Mouse (Mus musculus) ES-Bruce4 (cell line): Measurements from ENCODE around the gene Ccdc173. TPM values are rescaled to one million over a fixed set of nuclear protein-coding genes. Genes with fewer than 3 reads are reported as not detected.
A peak's percentile ranks its signal among the peaks of the same experiment; 100 is the strongest.

Source experiments
- H3K27ac ChIP-seq: 2 replicates; pipeline ENCODE4 v1.5.1; 2012; ENCODE audit warnings: low read length, inconsistent platforms; ENCODE audit not compliant: insufficient read depth
- H3K27me3 ChIP-seq: 2 replicates; pipeline ENCODE4 v1.6.1; 2012; ENCODE audit warnings: mild to moderate bottlenecking, low read length, inconsistent platforms; ENCODE audit not compliant: control insufficient read depth, poor library complexity, insufficient read depth, severe bottlenecking
- H3K36me3 ChIP-seq: 2 replicates; pipeline ENCODE4 v1.6.1; 2012; ENCODE audit warnings: inconsistent platforms, mild to moderate bottlenecking, low read length, moderate library complexity; ENCODE audit not compliant: control insufficient read depth, poor library complexity, insufficient read depth, severe bottlenecking
- H3K4me1 ChIP-seq: one replicate; pipeline ENCODE4 v1.8.1; 2011; ENCODE audit warnings: low read length; ENCODE audit not compliant: control insufficient read depth, insufficient read depth
- H3K4me3 ChIP-seq: 2 replicates; pipeline ENCODE4 v1.5.1; 2011; ENCODE audit warnings: low read depth, mild to moderate bottlenecking, low read length
- H3K9ac ChIP-seq: 2 replicates; pipeline ENCODE4 v1.6.1; 2012; ENCODE audit warnings: low read depth, mild to moderate bottlenecking, inconsistent platforms; ENCODE audit not compliant: poor library complexity, severe bottlenecking
- H3K9me3 ChIP-seq: replicated peaks from 2 replicates; pipeline ENCODE4 v1.6.1; 2012; ENCODE audit warnings: mild to moderate bottlenecking, low read length, inconsistent platforms; ENCODE audit not compliant: control insufficient read depth, poor library complexity, insufficient read depth, severe bottlenecking
- CTCF ChIP-seq: IDR thresholded peaks from one replicate; pipeline ENCODE4 v1.8.1; 2011; ENCODE audit warnings: low read depth, low read length
- EP300 ChIP-seq: IDR thresholded peaks from 2 replicates; pipeline ENCODE4 v1.6.1; 2011; ENCODE audit warnings: low read depth, low read length; ENCODE audit not compliant: insufficient read depth
- POLR2A ChIP-seq: IDR thresholded peaks from one replicate; pipeline ENCODE4 v1.8.1; 2011; ENCODE audit warnings: low read length; ENCODE audit not compliant: insufficient read depth
- polyA plus RNA-seq: library from polyadenylated mRNA; stranded (reverse); fragments of >200 nt; gene quantifications from 2 replicates; pipeline ENCODE4 v1.2.4, GENCODE M21; 2011; ENCODE audit warnings: low read depth; ENCODE audit not compliant: missing spikeins, insufficient read depth, insufficient read length

Gene Ccdc173
- polyA plus RNA-seq, 1 experiment, result 3.7 TPM

DNA sequence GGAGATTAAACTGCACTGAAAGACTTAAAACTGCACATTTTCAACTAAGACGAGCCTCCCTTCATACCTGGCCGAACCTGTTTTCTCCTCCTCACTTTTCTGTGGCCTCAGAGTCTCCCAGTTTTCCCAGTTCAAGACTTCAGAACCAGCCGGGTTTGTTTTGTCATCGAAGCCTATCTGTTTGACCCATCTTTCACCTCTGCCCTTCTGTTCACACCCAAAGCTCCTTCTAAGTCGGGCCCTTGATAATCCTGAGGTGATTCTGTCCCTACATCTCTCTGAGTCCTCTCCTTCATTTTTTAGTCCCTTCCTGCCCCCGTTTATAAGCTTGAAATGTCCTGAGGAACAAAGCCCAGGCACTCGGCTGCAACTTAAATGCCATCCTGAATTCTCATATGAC is 38.7 kb upstream of the Ccdc173 start:
- no peak overlapping the region for H3K9ac ChIP-seq
- H3K36me3 ChIP-seq, result no peaks in the 10 kb centered on the region
- H3K4me3 ChIP-seq, result no peak overlapping the region
- no peaks in the 10 kb centered on the region for H3K9me3 ChIP-seq
- H3K27ac ChIP-seq, result no peak overlapping the region
- peaks cover 5% of the 10 kb centered on the region; the same call in 1 of the 2 replicates for H3K27me3 ChIP-seq
- TF ChIP-seq EP300, result no peak
- TF ChIP-seq POLR2A, result no peak
- no peak for TF ChIP-seq CTCF
- H3K4me1 ChIP-seq, result no peaks in the 10 kb centered on the region

GRCm38 (mm10) chr2:69826380-69826779 is 37.0 kb upstream of the Ccdc173 start:
- Histone ChIP-seq H3K27me3 (peaks cover 5% of the 10 kb centered on the region; the same call in 1 of the 2 replicates), H3K36me3 (no peaks in the 10 kb centered on the region), H3K4me3 (no peak overlapping the region), H3K9ac (no peak overlapping the region), H3K9me3 (no peaks in the 10 kb centered on the region), H3K4me1 (no peaks in the 10 kb centered on the region), H3K27ac (no peak overlapping the region)
- TF ChIP-seq POLR2A (no peak), EP300 (no peak), CTCF (no peak)

DNA sequence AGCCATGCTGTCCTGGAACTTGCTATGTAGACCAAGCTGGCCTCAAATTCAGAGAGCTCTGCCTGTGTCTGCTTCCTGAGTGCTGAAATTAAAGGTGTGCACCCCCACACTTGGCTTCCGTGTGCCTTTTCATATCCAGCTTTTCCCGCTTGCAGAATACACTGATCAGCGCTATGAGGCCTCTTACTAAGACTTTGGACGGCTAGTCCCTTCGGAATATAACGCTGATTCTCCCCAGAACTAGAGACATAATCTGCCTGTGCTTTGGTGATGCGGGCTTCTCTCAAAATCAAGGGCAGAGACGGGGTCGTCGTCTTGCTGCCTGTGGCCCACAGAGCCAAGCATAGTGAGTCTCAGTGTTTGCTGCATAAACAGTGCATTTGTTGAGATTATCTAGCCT is 36.5 kb upstream of the Ccdc173 start:
- TF ChIP-seq EP300 (no peak), CTCF (no peak), POLR2A (no peak)
- H3K27me3 ChIP-seq, result peaks cover 5% of the 10 kb centered on the region; the same call in 1 of the 2 replicates

DNA sequence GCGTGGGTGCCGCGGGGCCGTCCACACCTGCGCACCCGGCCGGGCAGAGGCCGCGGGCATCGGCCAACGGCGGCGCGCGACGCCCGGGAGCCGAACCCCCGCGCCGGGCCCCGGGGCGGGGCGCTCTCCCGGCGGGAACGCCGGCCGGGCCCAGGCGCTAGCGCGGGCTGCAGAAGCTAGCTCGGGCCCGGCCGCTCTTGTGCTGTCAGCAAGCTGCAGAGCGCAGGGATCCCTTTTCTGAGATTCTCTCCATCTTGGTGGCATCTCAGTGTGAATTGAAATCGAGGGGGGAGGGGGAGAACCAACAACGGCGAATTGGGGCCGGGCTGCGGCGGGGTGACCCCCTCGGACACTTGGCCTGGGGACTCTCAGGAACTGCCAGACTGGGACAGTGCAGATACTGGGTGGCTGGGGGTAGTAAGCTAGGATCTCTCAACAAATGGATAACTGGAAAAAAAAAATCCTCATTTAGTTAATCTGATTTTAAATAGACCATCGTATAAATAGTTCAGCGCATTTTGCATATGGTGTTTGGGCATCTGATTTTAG is 33.8 kb upstream of the Ccdc173 start:
- Histone ChIP-seq H3K27ac (no peak overlapping the region), H3K4me1 (no peaks in the 10 kb centered on the region)
- TF ChIP-seq CTCF (no peak), EP300 (no peak), POLR2A (no peak)

More for the DNA sequence above, 36.5 kb upstream of the Ccdc173 start:
- no peaks in the 10 kb centered on the region for H3K9me3 ChIP-seq
- H3K4me1 ChIP-seq, result no peaks in the 10 kb centered on the region
- H3K27ac ChIP-seq, result no peak overlapping the region
- no peak overlapping the region for H3K9ac ChIP-seq
- H3K4me3 ChIP-seq, result no peak overlapping the region
- no peaks in the 10 kb centered on the region for H3K36me3 ChIP-seq

GRCm38 (mm10) chr2:69822361-69823128 is 33.2 kb upstream of the Ccdc173 start:
- H3K9ac ChIP-seq, result peak overlapping the region; percentile 95
- no peaks in the 10 kb centered on the region for H3K9me3 ChIP-seq
- peaks cover 6% of the 10 kb centered on the region; the same call in 1 of the 2 replicates for H3K27me3 ChIP-seq
- no peak overlapping the region for H3K27ac ChIP-seq
- H3K36me3 ChIP-seq, result no peaks in the 10 kb centered on the region
- no peaks in the 10 kb centered on the region for H3K4me1 ChIP-seq
- H3K4me3 ChIP-seq, result peak overlapping the region; percentile 59
- TF ChIP-seq EP300 (no peak), CTCF (no peak)

More for the DNA sequence above, 33.8 kb upstream of the Ccdc173 start:
- Histone ChIP-seq H3K36me3 (no peaks in the 10 kb centered on the region), H3K9me3 (no peaks in the 10 kb centered on the region), H3K4me3 (peak overlapping the region; percentile 59), H3K27me3 (peaks cover 6% of the 10 kb centered on the region; the same call in 1 of the 2 replicates), H3K9ac (peak overlapping the region; percentile 95)

- no peak for TF ChIP-seq EP300
- no peak for TF ChIP-seq POLR2A
- TF ChIP-seq CTCF, result no peak
- Histone ChIP-seq H3K27ac (no peak within 1 kb of the TSS), H3K36me3 (no peaks in the 10 kb centered on the region), H3K9me3 (no peaks in the 10 kb centered on the region), H3K4me3 (peak within 1 kb of the TSS; percentile 59), H3K27me3 (peaks cover 6% of the 10 kb centered on the region; the same call in 1 of the 2 replicates), H3K9ac (peak within 1 kb of the TSS; percentile 95), H3K4me1 (no peaks in the 10 kb centered on the region)
These were observed 32.3 kb upstream of the Ccdc173 start, which contains the start of gene Klhl23 for GRCm38 (mm10) chr2:69821711-69822110. TSS of gene Klhl23 (plus strand) at chr2:69821944.
